Mouse (Mus musculus) embryonic facial prominence, embryonic 15.5 days (tissue): ENCODE data around the gene Adgrg5. TPM values are rescaled to one million over a fixed set of nuclear protein-coding genes. Genes with fewer than 3 reads are reported as not detected.

Experiments
- ATAC-seq: fragments of 200-750 bp; cut with Nextera tagmentation; 2 replicates; pipeline ENCODE4 v1.8.0; 2017; ENCODE audit warnings: low read depth, moderate TSS enrichment; ENCODE audit not compliant: insufficient number of reproducible peaks, low FRiP score, low TSS enrichment
- H3K27ac ChIP-seq: fragments of 300-500 bp; sonication (generic); replicated peaks from 2 replicates; pipeline ENCODE4 v1.5.1; 2015; ENCODE audit warnings: mild to moderate bottlenecking, inconsistent platforms
- H3K27me3 ChIP-seq: fragments of 300-500 bp; sonication (generic); 2 replicates; pipeline ENCODE4 v1.6.1; 2015; ENCODE audit warnings: inconsistent platforms
- H3K36me3 ChIP-seq: fragments of 300-500 bp; sonication (generic); 2 replicates; pipeline ENCODE4 v1.6.1; 2015; ENCODE audit warnings: mild to moderate bottlenecking, inconsistent platforms
- H3K4me1 ChIP-seq: fragments of 300-500 bp; sonication (generic); 2 replicates; pipeline ENCODE4 v1.6.1; 2015; ENCODE audit warnings: inconsistent platforms
- H3K4me2 ChIP-seq: fragments of 300-500 bp; sonication (generic); replicated peaks from 2 replicates; pipeline ENCODE4 v1.6.1; 2015; ENCODE audit warnings: mild to moderate bottlenecking, inconsistent platforms
- H3K4me3 ChIP-seq: fragments of 300-500 bp; sonication (generic); replicated peaks from 2 replicates; pipeline ENCODE4 v1.5.1; 2015; ENCODE audit warnings: mild to moderate bottlenecking, inconsistent platforms
- H3K9ac ChIP-seq: fragments of 300-500 bp; sonication (generic); 2 replicates; pipeline ENCODE4 v1.6.1; 2015; ENCODE audit warnings: inconsistent platforms
- H3K9me3 ChIP-seq: fragments of 300-500 bp; sonication (generic); replicated peaks from 2 replicates; pipeline ENCODE4 v1.6.1; 2016; ENCODE audit warnings: inconsistent platforms
- WGBS: fragments of 180-500 bp; shearing (Covaris S2); methylation state at CpG from one replicate; pipeline ENCODE4 v1.1.7; 2015; 5-methylcytosine and 5-hydroxymethylcytosine counted together
- polyA plus RNA-seq: library from polyadenylated mRNA; unstranded; fragments of >200 nt; fragmentation: Nextera tagmentation; extraction: Ambion mirVana; gene quantifications from 2 replicates; pipeline ENCODE4 v1.2.1, GENCODE M21; 2015

Gene Adgrg5
- 0.07 and 0.08 TPM in 2 replicates for polyA plus RNA-seq

DNA sequence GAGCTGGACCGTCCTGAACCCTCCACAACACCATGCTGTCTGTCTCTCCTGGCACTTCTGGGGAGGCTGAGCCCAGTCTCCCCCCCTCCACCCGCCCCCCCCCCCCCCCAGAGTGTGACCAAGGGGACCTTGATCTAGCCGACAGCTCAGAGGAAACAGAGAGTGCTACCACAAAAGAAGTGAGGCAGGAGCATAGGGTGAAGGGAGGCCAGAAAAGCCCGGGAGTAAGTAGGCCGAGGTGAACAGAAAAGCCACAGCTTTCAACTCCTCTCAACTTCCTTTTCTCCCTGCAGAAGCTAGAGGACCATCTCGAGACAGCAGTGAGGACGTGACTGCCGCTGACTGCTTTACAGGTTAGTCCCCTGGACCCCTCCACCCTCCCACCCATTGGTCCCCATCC lies at the start of gene Adgrg5:
TSS of gene Adgrg5 (plus strand) at position 290 of the 400 bp plus-strand sequence.
- H3K27me3 ChIP-seq, result no peaks in the 10 kb centered on the region
- no peak within 1 kb of the TSS for H3K27ac ChIP-seq
- no peaks in the 10 kb centered on the region for H3K36me3 ChIP-seq
- no peak within 1 kb of the TSS for H3K4me3 ChIP-seq
- 57% methylated on average over 8 of the region's 8 CpGs for WGBS
- no peaks in the 10 kb centered on the region for H3K4me1 ChIP-seq
- no peak within 1 kb of the TSS for H3K9ac ChIP-seq
- no peak within 1 kb of the TSS for H3K4me2 ChIP-seq
- no peaks in the 10 kb centered on the region for H3K9me3 ChIP-seq
- ATAC-seq, result no peak

- Histone ChIP-seq H3K36me3 (no peaks in the 10 kb centered on the region), H3K9ac (no peak overlapping the region), H3K27me3 (no peaks in the 10 kb centered on the region), H3K27ac (no peak overlapping the region), H3K4me1 (peaks cover 63% of the 10 kb centered on the region), H3K4me2 (peak overlapping the region; percentile 92), H3K4me3 (peak overlapping the region; percentile 69), H3K9me3 (no peaks in the 10 kb centered on the region)
- ATAC-seq, result no peak
- 14% methylated on average over 6 of the region's 6 CpGs for WGBS
Measured at GRCm38 (mm10) chr8:94874358-94874757, 49.1 kb upstream of the Adgrg5 start.

- H3K4me3 ChIP-seq, result peak overlapping the region; percentile 69
- 14% methylated on average over 17 of the region's 17 CpGs for WGBS
- peak overlapping the region; percentile 71 for H3K27ac ChIP-seq
- H3K9ac ChIP-seq, result peak overlapping the region; percentile 46
- peaks cover 54% of the 10 kb centered on the region for H3K4me1 ChIP-seq
- H3K27me3 ChIP-seq, result no peaks in the 10 kb centered on the region
- ATAC-seq, result no peak
- no peaks in the 10 kb centered on the region for H3K36me3 ChIP-seq
- H3K4me2 ChIP-seq, result peak overlapping the region; percentile 92
- no peaks in the 10 kb centered on the region for H3K9me3 ChIP-seq
Measured at GRCm38 (mm10) chr8:94875096-94875870, 48.2 kb upstream of the Adgrg5 start.

DNA sequence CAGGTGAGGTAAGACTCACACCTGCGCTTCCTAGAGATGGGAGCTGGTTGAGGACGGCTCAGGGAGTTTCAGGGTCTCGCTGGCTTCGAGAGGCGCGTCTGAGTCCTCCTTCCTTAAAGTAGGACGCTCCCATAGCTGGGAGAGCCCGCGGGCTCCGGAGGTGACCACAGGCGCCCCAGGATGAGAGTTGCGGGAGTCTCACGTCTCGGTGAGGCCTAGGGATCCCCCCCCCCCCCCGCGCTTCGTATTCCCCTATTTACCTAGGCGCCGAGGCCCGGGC lies 47.7 kb upstream of the Adgrg5 start:
- peaks cover 48% of the 10 kb centered on the region for H3K4me1 ChIP-seq
- H3K27ac ChIP-seq, result peak overlapping the region; percentile 71
- no peaks in the 10 kb centered on the region for H3K36me3 ChIP-seq
- under 1% methylated on average over 15 of the region's 20 CpGs for WGBS
- H3K9me3 ChIP-seq, result no peaks in the 10 kb centered on the region
- no peaks in the 10 kb centered on the region for H3K27me3 ChIP-seq
- 0 out of 2 replicates have a peak, but pooled peaks have one; percentile 2 for ATAC-seq
- peak overlapping the region; percentile 92 for H3K4me2 ChIP-seq
- H3K9ac ChIP-seq, result peak overlapping the region; percentile 46
- H3K4me3 ChIP-seq, result peak overlapping the region; percentile 69

DNA sequence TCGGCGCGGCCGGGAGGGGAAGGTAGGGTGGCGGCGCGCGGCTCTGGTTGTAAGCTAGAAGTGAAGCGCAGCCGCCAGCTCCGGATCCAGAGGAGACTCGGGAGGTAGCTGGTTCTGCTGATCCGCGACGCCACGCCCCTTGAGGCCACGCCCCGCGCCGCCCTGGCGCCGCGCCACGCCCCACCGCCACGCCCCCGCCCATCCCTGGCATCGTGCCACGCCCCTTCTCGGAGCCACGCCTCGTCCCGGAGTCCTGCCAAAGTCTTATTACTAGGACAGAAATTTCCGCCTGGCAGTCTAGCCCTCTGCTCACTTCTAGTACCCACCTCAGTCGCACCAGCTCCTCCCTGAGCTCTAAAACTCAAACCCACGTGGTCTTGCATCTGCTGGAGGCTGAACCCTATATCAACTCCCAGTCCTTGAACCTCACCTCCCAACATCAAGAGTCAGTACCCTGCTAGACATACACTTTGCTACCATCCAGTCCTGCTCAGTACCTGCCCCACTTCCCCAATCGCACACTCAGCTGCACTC lies 47.2 kb upstream of the Adgrg5 start, which contains the start of gene Dok4:
TSS of gene Dok4 (minus strand) at position 134 of the 534 bp plus-strand sequence.
- H3K4me1 ChIP-seq, result peaks cover 44% of the 10 kb centered on the region
- H3K9me3 ChIP-seq, result no peaks in the 10 kb centered on the region
- peak within 1 kb of the TSS; percentile 69 for H3K4me3 ChIP-seq
- no peaks in the 10 kb centered on the region for H3K36me3 ChIP-seq
- peak within 1 kb of the TSS; percentile 71 for H3K27ac ChIP-seq
- under 1% methylated on average over 37 of the region's 37 CpGs for WGBS
- H3K9ac ChIP-seq, result peak within 1 kb of the TSS; percentile 46
- no peaks in the 10 kb centered on the region for H3K27me3 ChIP-seq
- ATAC-seq, result peak; percentile 82
- H3K4me2 ChIP-seq, result peak within 1 kb of the TSS; percentile 92

- no peaks in the 10 kb centered on the region for H3K36me3 ChIP-seq
- H3K9me3 ChIP-seq, result no peaks in the 10 kb centered on the region
- no peak overlapping the region for H3K27ac ChIP-seq
- WGBS, result 38% methylated on average over 3 of the region's 3 CpGs
- H3K4me3 ChIP-seq, result peak overlapping the region; percentile 69; the same call in 1 of the 2 replicates
- H3K4me2 ChIP-seq, result no peak overlapping the region
- H3K9ac ChIP-seq, result no peak overlapping the region
- no peaks in the 10 kb centered on the region for H3K27me3 ChIP-seq
- H3K4me1 ChIP-seq, result peaks cover 39% of the 10 kb centered on the region
- ATAC-seq, result no peak
Measured at GRCm38 (mm10) chr8:94876820-94877219, 46.7 kb upstream of the Adgrg5 start.

DNA sequence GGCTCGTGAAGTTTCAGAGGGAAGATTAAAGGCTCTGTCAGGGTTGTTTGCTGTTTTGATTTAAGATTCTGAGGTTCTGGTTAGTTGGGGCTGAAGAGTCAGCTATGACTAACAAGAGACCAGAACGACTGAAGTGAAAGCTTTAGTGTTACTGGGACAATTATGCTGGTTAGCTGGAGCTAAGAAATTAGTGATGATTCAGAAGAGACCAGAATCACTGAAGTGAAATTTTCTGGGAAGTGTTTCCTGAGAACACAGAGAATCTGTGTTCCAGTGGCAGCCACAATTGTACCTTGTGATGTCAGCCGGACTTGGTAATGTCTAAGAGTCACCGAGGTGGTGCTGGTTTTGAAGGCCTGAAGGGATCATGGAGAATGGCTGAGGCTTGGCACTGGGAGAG lies 42.8 kb upstream of the Adgrg5 start:
- Histone ChIP-seq H3K27me3 (no peaks in the 10 kb centered on the region), H3K9ac (no peak overlapping the region), H3K4me1 (peaks cover 8% of the 10 kb centered on the region), H3K4me3 (no peak overlapping the region), H3K9me3 (no peaks in the 10 kb centered on the region), H3K4me2 (no peak overlapping the region), H3K36me3 (no peaks in the 10 kb centered on the region), H3K27ac (no peak overlapping the region)
- WGBS, result 71% methylated on average over 4 of the region's 4 CpGs
- no peak for ATAC-seq

- ATAC-seq, result peak; percentile 34; the same call in 1 of the 2 replicates
- H3K4me1 ChIP-seq, result no peaks in the 10 kb centered on the region
- H3K4me3 ChIP-seq, result no peak overlapping the region
- peak overlapping the region; percentile 19; the same call in 1 of the 2 replicates for H3K4me2 ChIP-seq
- H3K9ac ChIP-seq, result no peak overlapping the region
- no peak overlapping the region for H3K27ac ChIP-seq
- no peaks in the 10 kb centered on the region for H3K27me3 ChIP-seq
- WGBS, result 29% methylated on average over 14 of the region's 14 CpGs
- H3K9me3 ChIP-seq, result no peaks in the 10 kb centered on the region
- H3K36me3 ChIP-seq, result no peaks in the 10 kb centered on the region
Measured at GRCm38 (mm10) chr8:94888383-94889036, 35.0 kb upstream of the Adgrg5 start.

- no peak for ATAC-seq
- Histone ChIP-seq H3K27ac (no peak overlapping the region), H3K9ac (no peak overlapping the region), H3K9me3 (no peaks in the 10 kb centered on the region), H3K4me3 (no peak overlapping the region), H3K27me3 (no peaks in the 10 kb centered on the region), H3K4me1 (0 out of 2 replicates have a peak, but pooled peaks cover 4% of the 10 kb centered on the region), H3K36me3 (no peaks in the 10 kb centered on the region), H3K4me2 (no peak overlapping the region)
- WGBS, result 37% methylated on average over 2 of the region's 2 CpGs
Measured at GRCm38 (mm10) chr8:94892917-94893316, 30.6 kb upstream of the Adgrg5 start.

DNA sequence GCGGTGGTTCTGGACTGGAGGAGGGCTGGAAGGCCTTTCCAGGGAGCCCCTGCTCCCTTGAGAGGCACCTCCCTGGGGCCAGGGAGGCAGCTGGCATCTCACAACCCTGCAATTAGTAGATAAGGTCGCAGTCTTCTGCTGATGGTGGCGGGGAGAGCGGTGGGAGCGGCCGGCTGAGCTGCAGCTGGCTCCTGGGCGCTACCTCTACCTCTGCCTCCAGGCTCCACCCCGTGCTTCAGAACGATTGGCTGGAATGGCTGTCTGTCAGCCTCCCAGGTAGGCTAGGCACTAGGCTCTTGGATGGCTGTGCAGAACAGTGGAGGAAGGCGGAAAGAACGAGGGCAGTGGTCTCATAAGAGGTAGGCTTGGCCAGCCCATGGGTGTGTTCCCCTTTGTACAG lies 24.2 kb upstream of the Adgrg5 start:
- 0 out of 2 replicates have a peak overlapping the region, but pooled peaks have one; percentile 13 for H3K4me3 ChIP-seq

DNA sequence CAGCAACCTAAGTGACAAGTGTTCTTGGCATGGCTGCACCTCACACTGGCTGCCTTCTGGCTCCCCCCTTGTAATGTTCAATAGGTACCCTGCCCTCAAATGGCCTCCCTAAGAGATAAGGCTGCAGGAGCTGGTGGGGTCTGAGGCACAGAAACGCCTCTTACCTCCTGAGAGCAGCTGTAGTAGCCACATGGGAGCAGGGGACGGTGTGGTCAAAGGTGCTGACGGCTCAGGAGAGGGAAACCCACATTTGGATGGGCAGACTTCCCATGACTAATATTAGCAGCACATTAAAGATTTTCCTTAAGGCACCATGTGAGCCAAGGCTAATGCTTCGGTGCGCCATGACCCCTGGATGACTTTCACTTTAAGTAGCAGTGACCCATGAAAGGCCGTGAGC lies 22.9 kb upstream of the Adgrg5 start:
- Histone ChIP-seq H3K9ac (no peak overlapping the region), H3K4me2 (no peak overlapping the region), H3K27ac (no peak overlapping the region), H3K27me3 (no peaks in the 10 kb centered on the region), H3K4me1 (peaks cover 29% of the 10 kb centered on the region), H3K9me3 (no peaks in the 10 kb centered on the region), H3K4me3 (no peak overlapping the region), H3K36me3 (peaks cover 38% of the 10 kb centered on the region)
- ATAC-seq, result no peak
- WGBS, result 18% methylated on average over 6 of the region's 6 CpGs

More for the DNA sequence above, 24.2 kb upstream of the Adgrg5 start:
- Histone ChIP-seq H3K9me3 (no peaks in the 10 kb centered on the region), H3K27me3 (no peaks in the 10 kb centered on the region), H3K36me3 (peaks cover 25% of the 10 kb centered on the region), H3K4me1 (peaks cover 23% of the 10 kb centered on the region), H3K27ac (no peak overlapping the region), H3K4me2 (peak overlapping the region; percentile 36), H3K9ac (no peak overlapping the region)
- ATAC-seq, result 0 out of 2 replicates have a peak, but pooled peaks have one; percentile 8
- WGBS, result 10% methylated on average over 11 of the region's 11 CpGs
